Mouse (Mus musculus) embryonic facial prominence, embryonic 12.5 days (tissue): Measurements from ENCODE around the gene Cpeb3. TPM values are rescaled to one million over a fixed set of nuclear protein-coding genes. Genes with fewer than 3 reads are reported as not detected.
A peak's percentile ranks its signal among the peaks of the same experiment; 100 is the strongest.

Source experiments
- ATAC-seq: fragments of 200-750 bp; cut with Nextera tagmentation; 2 replicates; pipeline ENCODE4 v1.8.0; 2017; ENCODE audit not compliant: insufficient number of reproducible peaks, insufficient read depth, low FRiP score, low TSS enrichment
- H3K27ac ChIP-seq: fragments of 300-500 bp; sonication (generic); 2 replicates; pipeline ENCODE4 v1.5.1; 2016; ENCODE audit warnings: mild to moderate bottlenecking
- H3K27me3 ChIP-seq: fragments of 300-500 bp; sonication (generic); 2 replicates; pipeline ENCODE4 v1.6.1; 2016; ENCODE audit warnings: mild to moderate bottlenecking, moderate library complexity
- H3K36me3 ChIP-seq: fragments of 300-500 bp; sonication (generic); 2 replicates; pipeline ENCODE4 v1.6.1; 2016; ENCODE audit warnings: mild to moderate bottlenecking
- H3K4me1 ChIP-seq: fragments of 300-500 bp; sonication (generic); 2 replicates; pipeline ENCODE4 v1.6.1; 2016
- H3K4me2 ChIP-seq: fragments of 300-500 bp; sonication (generic); replicated peaks from 2 replicates; pipeline ENCODE4 v1.6.1; 2016; ENCODE audit warnings: mild to moderate bottlenecking, moderate library complexity
- H3K4me3 ChIP-seq: fragments of 300-500 bp; sonication (generic); 2 replicates; pipeline ENCODE4 v1.5.1; 2016; ENCODE audit warnings: mild to moderate bottlenecking
- H3K9ac ChIP-seq: fragments of 300-500 bp; sonication (generic); 2 replicates; pipeline ENCODE4 v1.6.1; 2016; ENCODE audit warnings: mild to moderate bottlenecking, moderate library complexity
- H3K9me3 ChIP-seq: fragments of 300-500 bp; sonication (generic); 2 replicates; pipeline ENCODE4 v1.6.1; 2016; ENCODE audit warnings: mild to moderate bottlenecking, moderate library complexity
- WGBS: fragments of 180-500 bp; shearing (Covaris S2); methylation state at CpG from one replicate; pipeline ENCODE4 v1.1.7; 2016; 5-methylcytosine and 5-hydroxymethylcytosine counted together
- polyA plus RNA-seq: library from polyadenylated mRNA; unstranded; fragments of >200 nt; fragmentation: Nextera tagmentation; extraction: Ambion mirVana; gene quantifications from 2 replicates; pipeline ENCODE4 v1.2.1, GENCODE M21; 2016

Cpeb3 gene
- polyA plus RNA-seq, 1 experiment from 2014 or later, result 1.0 TPM

DNA sequence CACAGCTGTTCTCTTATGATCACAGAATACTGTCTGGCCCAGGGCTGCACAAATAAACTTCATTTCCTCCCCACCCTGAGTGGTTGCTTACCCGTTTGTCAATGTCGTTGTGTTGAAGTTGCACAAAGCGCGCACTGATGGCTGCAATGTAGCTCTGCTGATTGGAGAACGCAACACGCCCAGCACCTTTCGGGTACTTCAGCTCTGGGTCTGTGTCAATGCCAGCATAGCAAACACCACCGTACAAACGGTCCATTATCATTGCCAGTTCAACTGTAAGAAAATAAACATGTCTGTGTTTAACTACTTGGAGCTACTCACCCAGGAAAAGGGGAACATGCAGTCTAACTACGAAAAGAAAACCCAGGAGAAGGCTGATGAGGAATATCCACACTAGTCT, 164.0 kb downstream of the Cpeb3 start:
- no peak overlapping the region for H3K27ac ChIP-seq
- H3K9me3 ChIP-seq, result no peaks in the 10 kb centered on the region
- no peak overlapping the region for H3K9ac ChIP-seq
- no peaks in the 10 kb centered on the region for H3K36me3 ChIP-seq
- H3K4me3 ChIP-seq, result no peak overlapping the region
- ATAC-seq, result no peak
- 88% methylated on average over 10 of the region's 10 CpGs for WGBS
- no peak overlapping the region for H3K4me2 ChIP-seq
- H3K4me1 ChIP-seq, result no peaks in the 10 kb centered on the region
- H3K27me3 ChIP-seq, result no peaks in the 10 kb centered on the region

DNA sequence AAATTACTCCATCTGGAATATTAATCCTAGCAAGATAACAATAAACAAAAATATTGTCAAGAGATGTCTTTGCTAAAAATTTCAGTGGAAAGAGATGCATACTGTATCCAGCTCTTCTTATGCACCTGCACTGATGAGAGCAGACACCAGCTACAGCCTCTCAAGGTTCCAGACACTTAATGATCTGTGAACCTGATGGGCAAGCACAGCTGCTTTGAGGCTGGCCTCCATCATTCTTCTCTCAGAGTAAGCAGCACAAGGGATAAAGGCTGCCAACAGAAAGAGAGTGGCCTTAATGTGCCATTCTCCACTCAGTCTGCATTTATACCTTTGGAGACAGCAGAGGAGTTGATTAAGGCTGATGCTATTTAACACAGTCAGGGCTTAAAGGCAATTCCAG, 167.5 kb downstream of the Cpeb3 start:
- Histone ChIP-seq H3K4me3 (no peak overlapping the region), H3K4me1 (no peaks in the 10 kb centered on the region)
- no peak for ATAC-seq

DNA sequence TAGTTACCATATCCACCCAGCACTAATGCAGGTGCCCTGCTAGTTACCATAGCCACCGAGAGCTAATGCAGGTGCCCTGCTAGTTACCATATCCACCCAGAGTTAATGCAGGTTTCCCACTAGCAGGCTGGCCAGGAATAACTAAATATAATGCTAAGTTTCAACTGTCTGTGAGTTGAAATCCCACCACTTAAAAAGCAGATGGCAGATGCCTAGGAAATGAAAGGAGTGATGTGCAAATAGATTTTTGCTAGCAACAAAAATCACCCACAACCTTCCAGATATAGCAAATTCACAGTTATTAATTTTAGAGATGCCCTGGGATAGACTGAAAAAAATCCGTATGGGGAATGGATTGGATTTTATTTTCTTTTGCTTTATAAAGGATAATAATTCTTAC, 176.0 kb downstream of the Cpeb3 start:
- WGBS, result 77% methylated on average over 2 of the region's 2 CpGs
- H3K9me3 ChIP-seq, result no peaks in the 10 kb centered on the region
- H3K36me3 ChIP-seq, result no peaks in the 10 kb centered on the region
- no peak overlapping the region for H3K27ac ChIP-seq
- no peak overlapping the region for H3K9ac ChIP-seq
- no peak overlapping the region for H3K4me2 ChIP-seq
- no peak for ATAC-seq
- no peaks in the 10 kb centered on the region for H3K4me1 ChIP-seq
- H3K27me3 ChIP-seq, result no peaks in the 10 kb centered on the region
- H3K4me3 ChIP-seq, result no peak overlapping the region

More for the DNA sequence above, 167.5 kb downstream of the Cpeb3 start:
- H3K27me3 ChIP-seq, result no peaks in the 10 kb centered on the region
- no peak overlapping the region for H3K4me2 ChIP-seq
- H3K36me3 ChIP-seq, result no peaks in the 10 kb centered on the region
- H3K9me3 ChIP-seq, result no peaks in the 10 kb centered on the region
- no peak overlapping the region for H3K27ac ChIP-seq
- no peak overlapping the region for H3K9ac ChIP-seq

DNA sequence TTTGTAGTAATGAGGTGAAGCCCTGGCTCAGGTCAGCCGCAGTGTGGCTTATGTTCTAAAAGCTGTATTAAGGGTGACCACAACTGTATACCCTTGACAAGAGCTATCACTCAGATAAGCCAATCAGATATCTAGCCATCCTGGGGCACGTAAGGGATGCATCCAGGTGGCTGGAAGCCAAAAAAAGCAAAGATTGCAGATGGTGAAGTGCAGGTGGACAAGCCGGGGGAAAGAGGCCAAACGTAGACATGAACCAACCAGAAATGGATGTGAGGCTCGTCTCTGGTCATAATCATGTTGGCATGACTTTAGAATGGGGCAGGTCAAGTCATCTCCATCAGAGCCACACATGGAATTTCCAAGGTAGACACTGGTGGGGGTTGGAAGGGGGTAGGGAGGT, 177.0 kb downstream of the Cpeb3 start:
- WGBS, result 87% methylated on average over 5 of the region's 5 CpGs
- ATAC-seq, result no peak
- H3K4me3 ChIP-seq, result no peak overlapping the region
- H3K27me3 ChIP-seq, result no peaks in the 10 kb centered on the region
- no peaks in the 10 kb centered on the region for H3K4me1 ChIP-seq
- H3K9me3 ChIP-seq, result no peaks in the 10 kb centered on the region
- no peak overlapping the region for H3K4me2 ChIP-seq
- H3K27ac ChIP-seq, result no peak overlapping the region
- no peaks in the 10 kb centered on the region for H3K36me3 ChIP-seq
- H3K9ac ChIP-seq, result no peak overlapping the region

DNA sequence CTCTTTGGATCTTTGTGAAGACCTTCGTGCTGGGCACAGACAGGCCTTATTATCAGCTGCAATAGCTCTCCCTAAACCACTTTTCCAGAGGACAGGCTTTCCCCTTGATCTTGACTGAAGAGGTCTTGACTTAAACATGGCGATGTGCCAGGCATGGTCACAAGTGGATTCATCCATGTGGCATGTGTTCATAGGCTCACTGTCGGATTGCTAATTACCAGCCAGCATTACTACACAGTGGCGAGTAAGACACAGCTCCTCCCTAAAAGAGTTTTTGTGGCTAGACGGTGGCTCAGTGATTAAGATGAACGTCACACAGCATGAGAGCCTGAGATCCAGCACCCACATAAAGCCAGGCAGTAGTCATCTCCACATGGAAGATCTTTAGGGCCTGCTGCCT, 178.6 kb downstream of the Cpeb3 start:
- H3K9me3 ChIP-seq, result no peaks in the 10 kb centered on the region
- no peak overlapping the region for H3K9ac ChIP-seq
- H3K4me3 ChIP-seq, result no peak overlapping the region
- H3K4me2 ChIP-seq, result no peak overlapping the region
- no peaks in the 10 kb centered on the region for H3K36me3 ChIP-seq
- H3K27me3 ChIP-seq, result no peaks in the 10 kb centered on the region
- no peak overlapping the region for H3K27ac ChIP-seq
- 80% methylated on average over 6 of the region's 6 CpGs for WGBS
- ATAC-seq, result no peak
- H3K4me1 ChIP-seq, result no peaks in the 10 kb centered on the region

DNA sequence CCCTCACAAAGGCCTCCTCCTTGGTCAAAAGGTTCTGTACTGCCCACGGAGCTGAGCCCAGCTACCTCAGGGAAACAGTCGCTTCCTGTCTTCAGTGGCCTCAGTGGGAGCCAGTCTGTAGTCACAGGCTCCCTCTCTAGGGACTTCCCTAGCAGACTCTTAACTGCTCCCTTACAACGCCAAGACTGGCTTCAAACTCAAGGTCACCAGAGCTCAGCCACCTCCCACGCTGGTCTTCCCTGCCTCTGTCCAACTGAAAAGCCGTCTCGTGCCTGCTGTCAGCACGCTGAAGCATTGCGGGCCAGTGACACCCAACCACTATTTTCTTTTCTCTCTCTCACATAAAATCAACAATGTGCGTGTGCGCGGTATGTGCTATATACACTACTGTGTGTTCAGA, 182.0 kb downstream of the Cpeb3 start:
- Histone ChIP-seq H3K4me2 (no peak overlapping the region), H3K27me3 (no peaks in the 10 kb centered on the region), H3K9ac (no peak overlapping the region), H3K4me3 (no peak overlapping the region), H3K4me1 (no peaks in the 10 kb centered on the region), H3K36me3 (no peaks in the 10 kb centered on the region), H3K27ac (no peak overlapping the region), H3K9me3 (no peaks in the 10 kb centered on the region)
- WGBS, result 74% methylated on average over 11 of the region's 11 CpGs
- no peak for ATAC-seq

DNA sequence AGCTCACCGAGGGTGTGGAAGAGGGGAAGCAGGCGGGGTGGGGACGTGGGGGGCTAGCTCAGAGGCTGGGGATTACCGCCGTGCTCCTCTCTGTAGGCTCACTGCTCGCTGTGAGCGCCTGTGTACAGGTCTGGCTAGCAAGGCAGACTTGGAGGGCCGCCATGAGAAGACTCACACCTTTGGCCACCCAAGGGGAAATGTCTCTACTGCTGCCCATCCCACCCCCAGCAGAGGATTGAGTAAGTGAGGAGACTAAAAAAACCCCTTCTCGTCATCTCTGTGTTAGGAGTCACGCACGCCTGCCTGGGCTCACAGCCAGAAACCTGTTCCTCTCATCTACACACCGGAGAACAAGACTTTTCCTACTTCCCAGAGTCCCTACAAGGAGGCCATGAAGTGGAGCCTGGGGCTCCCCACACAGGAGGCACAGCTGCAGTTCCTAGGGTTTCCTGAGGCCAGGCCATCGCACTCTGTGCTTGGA, 182.5 kb downstream of the Cpeb3 start:
- H3K4me1 ChIP-seq, result no peaks in the 10 kb centered on the region
- no peak overlapping the region for H3K27ac ChIP-seq
- 78% methylated on average over 13 of the region's 13 CpGs for WGBS
- ATAC-seq, result no peak
- H3K9ac ChIP-seq, result no peak overlapping the region
- H3K27me3 ChIP-seq, result no peaks in the 10 kb centered on the region
- no peak overlapping the region for H3K4me3 ChIP-seq
- H3K4me2 ChIP-seq, result no peak overlapping the region
- no peaks in the 10 kb centered on the region for H3K9me3 ChIP-seq
- H3K36me3 ChIP-seq, result no peaks in the 10 kb centered on the region

DNA sequence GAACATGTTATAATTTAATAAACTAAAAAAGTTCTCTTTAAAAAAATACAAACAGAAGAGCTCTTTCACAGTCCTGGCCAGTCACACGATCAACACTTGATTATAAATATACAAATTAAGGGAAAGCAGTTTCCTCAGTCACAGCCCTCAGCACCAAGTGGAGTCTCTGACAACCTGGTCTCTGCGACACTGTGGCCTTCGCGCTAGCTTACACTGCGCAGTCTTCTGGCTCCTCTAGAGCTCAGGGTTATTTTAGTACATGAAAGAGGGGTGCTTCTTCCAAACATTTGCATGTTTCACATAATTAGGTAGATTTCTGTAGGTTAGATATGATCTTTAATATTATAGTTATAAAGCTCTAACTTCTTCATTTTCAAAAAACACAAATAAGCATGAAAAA, 186.3 kb downstream of the Cpeb3 start:
- Histone ChIP-seq H3K9me3 (no peaks in the 10 kb centered on the region), H3K27ac (no peak overlapping the region), H3K4me3 (no peak overlapping the region), H3K9ac (no peak overlapping the region), H3K4me1 (no peaks in the 10 kb centered on the region), H3K4me2 (no peak overlapping the region), H3K27me3 (no peaks in the 10 kb centered on the region), H3K36me3 (no peaks in the 10 kb centered on the region)
- 89% methylated on average over 5 of the region's 5 CpGs for WGBS
- no peak for ATAC-seq

DNA sequence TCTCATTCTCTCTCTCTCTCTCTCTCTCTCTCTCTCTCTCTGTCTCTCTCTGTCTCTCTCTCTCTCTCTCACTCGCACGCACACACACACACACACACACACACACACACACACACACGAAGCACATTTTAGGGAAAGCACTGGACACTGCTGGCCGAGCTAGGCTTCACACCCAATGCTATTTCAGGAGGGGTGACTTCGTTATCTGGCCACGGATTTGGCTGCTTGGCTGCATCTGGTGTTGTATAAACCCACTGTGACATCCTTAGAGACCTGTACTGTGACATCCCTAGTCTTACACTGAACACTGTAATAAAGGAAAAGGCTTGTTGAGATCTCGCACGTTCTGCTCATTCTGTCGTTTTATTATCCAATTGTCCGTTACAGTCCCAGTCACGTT, 187.4 kb downstream of the Cpeb3 start:
- 87% methylated on average over 11 of the region's 11 CpGs for WGBS
- H3K4me2 ChIP-seq, result no peak overlapping the region
- H3K27ac ChIP-seq, result no peak overlapping the region

DNA sequence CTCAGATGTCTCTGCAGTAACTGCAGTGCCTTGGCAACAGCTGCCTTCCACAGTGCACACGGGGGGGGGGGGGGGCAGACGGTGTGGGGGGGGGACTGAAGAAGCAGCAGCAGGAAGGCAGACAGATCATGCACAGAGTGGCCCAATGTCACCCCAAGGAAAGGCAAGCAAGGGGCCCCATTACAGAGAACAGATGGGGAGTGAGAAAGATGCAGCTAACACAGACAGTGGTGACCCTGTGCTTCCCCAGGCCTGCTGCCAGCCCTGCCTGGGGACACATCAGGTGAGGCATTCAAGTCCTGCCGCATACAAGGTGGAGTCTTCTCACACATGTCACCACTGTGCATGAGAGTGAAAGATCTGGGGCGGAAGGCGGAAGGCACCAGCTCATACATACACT, 187.9 kb downstream of the Cpeb3 start:
- no peaks in the 10 kb centered on the region for H3K4me1 ChIP-seq
- H3K4me2 ChIP-seq, result no peak overlapping the region
- H3K9me3 ChIP-seq, result peaks cover 8% of the 10 kb centered on the region; the same call in 1 of the 2 replicates
- H3K9ac ChIP-seq, result no peak overlapping the region
- H3K4me3 ChIP-seq, result no peak overlapping the region
- no peaks in the 10 kb centered on the region for H3K36me3 ChIP-seq
- no peak overlapping the region for H3K27ac ChIP-seq
- 69% methylated on average over 5 of the region's 5 CpGs for WGBS
- H3K27me3 ChIP-seq, result no peaks in the 10 kb centered on the region
- no peak; the same call in 1 of the 2 replicates for ATAC-seq

More for the DNA sequence above, 187.4 kb downstream of the Cpeb3 start:
- Histone ChIP-seq H3K9me3 (peaks cover 8% of the 10 kb centered on the region; the same call in 1 of the 2 replicates), H3K4me1 (no peaks in the 10 kb centered on the region), H3K4me3 (no peak overlapping the region), H3K36me3 (no peaks in the 10 kb centered on the region), H3K27me3 (no peaks in the 10 kb centered on the region), H3K9ac (no peak overlapping the region)
- no peak for ATAC-seq

DNA sequence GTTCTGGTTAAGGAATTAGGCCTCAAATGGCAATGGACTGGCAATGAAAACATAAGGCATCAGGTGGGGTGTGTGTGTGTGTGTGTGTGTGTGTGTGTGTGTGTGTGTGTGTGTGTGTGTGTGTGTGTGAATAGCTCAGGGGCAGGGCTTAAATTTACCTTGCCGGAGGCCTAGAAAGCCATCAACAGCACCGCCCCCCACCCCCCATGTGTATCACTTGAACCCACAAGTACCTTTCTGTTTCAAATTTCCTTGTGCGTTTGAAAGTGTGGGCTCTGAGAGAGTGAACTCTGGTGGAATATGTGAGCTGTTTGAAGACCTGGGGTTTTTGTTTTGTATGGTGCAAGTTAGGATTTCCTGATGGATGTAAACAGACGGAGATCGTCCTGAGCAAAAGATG, 189.5 kb downstream of the Cpeb3 start:
- no peak overlapping the region for H3K27ac ChIP-seq
- peak overlapping the region; percentile 54 for H3K4me2 ChIP-seq
- H3K9me3 ChIP-seq, result peaks cover 8% of the 10 kb centered on the region; the same call in 1 of the 2 replicates
- H3K4me1 ChIP-seq, result no peaks in the 10 kb centered on the region
- no peak for ATAC-seq
- 41% methylated on average over 5 of the region's 5 CpGs for WGBS
- peak overlapping the region; percentile 41 for H3K4me3 ChIP-seq
- peaks cover 5% of the 10 kb centered on the region for H3K36me3 ChIP-seq
- H3K9ac ChIP-seq, result no peak overlapping the region
- no peaks in the 10 kb centered on the region for H3K27me3 ChIP-seq

DNA sequence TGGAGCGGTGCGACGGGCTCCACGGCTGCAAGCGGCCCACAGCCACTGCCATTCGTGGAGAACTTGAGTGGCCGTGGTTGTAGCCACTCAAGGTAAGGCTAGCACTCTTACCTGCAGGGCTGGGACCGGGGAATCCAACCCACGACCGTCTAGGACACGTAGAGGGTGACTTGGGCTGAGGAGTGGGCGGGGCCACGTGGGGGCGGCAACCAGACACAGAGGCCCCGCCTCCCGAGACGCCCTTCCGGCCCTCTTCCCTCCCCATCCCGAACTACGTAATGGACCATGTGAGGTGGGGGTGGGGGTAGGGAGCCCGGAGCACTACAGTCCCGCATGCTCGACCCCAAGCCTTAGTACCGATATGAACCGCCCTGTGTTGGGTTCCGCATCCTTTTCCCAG, 190.0 kb downstream of the Cpeb3 start:
- ATAC-seq, result peak; percentile 92
- Histone ChIP-seq H3K36me3 (peaks cover 10% of the 10 kb centered on the region), H3K9ac (0 out of 2 replicates have a peak overlapping the region, but pooled peaks have one; percentile 19), H3K4me2 (peak overlapping the region; percentile 54), H3K9me3 (peaks cover 8% of the 10 kb centered on the region; the same call in 1 of the 2 replicates), H3K27ac (peak overlapping the region; percentile 57; the same call in 1 of the 2 replicates), H3K27me3 (no peaks in the 10 kb centered on the region), H3K4me1 (no peaks in the 10 kb centered on the region), H3K4me3 (peak overlapping the region; percentile 41)
- 4% methylated on average over 26 of the region's 26 CpGs for WGBS

DNA sequence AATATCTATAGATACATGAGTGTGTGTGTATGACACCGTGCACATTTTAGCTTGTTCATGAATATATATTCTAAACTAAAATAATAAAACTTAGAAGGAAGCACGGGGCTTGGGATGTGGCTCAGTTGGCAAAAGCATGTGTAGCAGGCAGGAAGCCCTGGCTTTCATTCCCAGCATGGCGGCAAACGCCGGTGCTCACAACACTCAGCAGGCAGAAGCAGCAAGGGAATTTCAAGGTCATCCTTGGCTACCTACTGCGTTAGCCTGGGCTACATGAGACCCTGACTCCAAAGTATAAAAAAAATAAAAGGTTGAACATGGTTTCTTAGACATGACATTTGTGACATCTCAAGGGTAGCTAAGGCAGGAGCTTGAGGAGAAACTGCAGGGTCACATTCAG, 191.5 kb downstream of the Cpeb3 start:
- H3K4me1 ChIP-seq, result no peaks in the 10 kb centered on the region
- H3K36me3 ChIP-seq, result peaks cover 24% of the 10 kb centered on the region
- no peaks in the 10 kb centered on the region for H3K27me3 ChIP-seq
- peaks cover 8% of the 10 kb centered on the region; the same call in 1 of the 2 replicates for H3K9me3 ChIP-seq
- H3K27ac ChIP-seq, result no peak overlapping the region
- H3K4me2 ChIP-seq, result no peak overlapping the region
- no peak overlapping the region for H3K9ac ChIP-seq
- ATAC-seq, result no peak
- no peak overlapping the region for H3K4me3 ChIP-seq
- 91% methylated on average over 6 of the region's 6 CpGs for WGBS
